Mouse (Mus musculus): Measurements from ENCODE around the gene Phlpp2.

DNA sequence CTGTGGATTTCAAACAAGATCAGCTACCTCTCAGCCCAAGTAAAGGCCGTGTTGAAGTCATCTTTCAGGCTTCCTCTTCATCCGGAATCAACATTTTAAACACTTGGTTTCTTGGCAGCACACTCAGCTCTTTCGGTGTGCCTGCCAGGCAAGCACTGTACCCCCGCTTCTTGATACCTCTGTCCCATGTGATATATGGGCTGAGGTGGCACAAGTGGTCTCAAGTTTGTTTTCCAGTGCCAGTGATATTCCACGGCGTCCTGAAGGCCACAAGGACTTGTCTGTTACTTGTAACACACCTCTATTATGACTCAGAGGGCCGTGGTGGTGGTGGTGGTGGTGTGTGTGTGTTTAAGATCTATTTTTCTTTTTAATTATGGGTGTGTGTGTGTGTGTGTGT, 77.4 kb downstream of the Phlpp2 start:
- TF ChIP-seq CTCF (IDR thresholded peaks at IDR 0.05; ENCODE audit: insufficient read depth, low read length) (no peak), POLR2A (IDR thresholded peaks at IDR 0.05; ENCODE audit: borderline replicate concordance, extremely low read depth, low read depth, low read length) (no peak)
